Mouse (Mus musculus) spleen, postnatal 10 days (tissue): ENCODE measurements at regions not wholly inside any gene's neighbourhood (a gene's known extent, or its start where the extent isn't known, plus 50 kb on each side); places are given as distances from the start of the nearest gene placed in this dataset.

Experiments used
- DNase-seq, 2 experiments: peaks; one replicate each; pipeline ENCODE4 v3.0.0; 2021 to 2022; ENCODE audit warnings: low spot score in 2 of 2

DNA sequence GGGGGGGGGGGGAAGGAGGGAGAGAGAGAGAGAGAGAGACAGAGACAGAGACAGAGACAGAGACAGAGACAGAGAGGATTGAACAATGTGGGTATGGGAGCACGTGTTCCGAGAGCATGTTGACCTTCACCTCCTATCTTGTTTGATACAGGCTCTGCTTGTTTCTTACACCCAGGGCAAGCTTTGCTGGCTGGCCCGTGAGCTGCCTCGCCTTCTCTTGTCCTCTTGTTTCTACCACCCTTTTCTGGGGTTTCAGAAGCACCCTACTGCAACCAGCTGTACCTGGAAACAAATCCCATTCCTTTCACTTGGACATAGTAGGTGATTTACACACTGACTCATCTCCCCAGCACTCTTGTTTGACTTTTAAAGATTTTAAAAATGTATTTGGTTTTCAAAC is 516.0 kb upstream of the Mki67 start:
- DNase-seq, result no peak

DNA sequence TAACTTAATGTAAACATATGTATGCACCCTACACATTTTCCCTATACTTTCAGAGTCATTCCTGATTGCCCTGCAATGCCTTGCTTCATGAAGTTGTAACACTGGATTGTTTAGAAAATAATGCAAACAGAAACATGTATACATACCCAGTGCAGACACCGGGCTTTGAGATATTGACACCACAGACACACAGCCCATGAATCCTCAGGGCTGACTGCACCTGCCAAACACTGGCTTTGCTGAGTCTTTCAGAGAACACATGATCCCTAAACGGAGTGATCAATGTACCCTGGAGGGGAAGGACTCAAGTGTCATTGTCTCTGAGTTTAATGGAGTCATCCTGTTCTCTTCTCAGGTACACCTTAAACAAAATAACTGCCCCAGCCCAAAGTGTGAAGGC is 519.4 kb upstream of the Mki67 start:
- DNase-seq, result no peak

DNA sequence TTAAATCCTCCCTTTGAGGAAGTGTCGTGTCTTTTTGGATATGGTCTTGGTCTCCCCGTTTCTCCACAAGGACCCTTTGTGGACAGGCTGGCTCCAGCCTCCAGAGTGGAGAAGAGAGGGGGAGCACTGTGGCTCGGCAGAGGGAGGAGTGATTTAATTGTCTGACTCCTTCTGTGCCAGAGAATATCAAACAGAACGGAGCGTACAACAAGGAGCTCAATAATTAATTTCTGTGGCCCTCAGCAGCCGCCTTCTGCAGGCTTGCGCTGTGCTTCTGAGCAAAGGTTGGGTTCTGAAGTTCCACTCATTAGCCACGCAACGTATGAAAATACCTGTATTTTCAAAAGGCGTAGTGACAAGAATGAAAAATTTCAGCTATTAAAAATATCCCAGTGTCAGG is 520.2 kb upstream of the Mki67 start:
- no peak for DNase-seq

DNA sequence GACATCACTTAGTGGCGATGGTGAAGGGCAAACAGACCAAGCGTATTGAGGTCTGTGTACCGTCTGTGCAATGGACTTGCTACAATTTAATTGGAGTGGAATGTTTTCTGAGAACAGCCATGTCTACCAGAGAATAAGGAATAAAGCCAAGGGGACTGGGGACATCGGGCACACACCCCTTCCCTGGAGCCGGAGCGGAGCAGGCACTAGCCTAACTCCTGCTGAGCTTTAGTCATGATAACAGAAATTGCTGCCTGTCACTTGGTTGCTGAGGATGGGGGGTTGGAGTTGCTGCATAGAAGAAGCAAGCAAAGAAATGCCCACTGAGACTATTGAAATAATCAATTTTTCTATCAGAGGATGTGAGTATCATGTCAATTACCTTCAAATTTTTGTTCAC is 549.5 kb upstream of the Mki67 start:
- no peak for DNase-seq

DNA sequence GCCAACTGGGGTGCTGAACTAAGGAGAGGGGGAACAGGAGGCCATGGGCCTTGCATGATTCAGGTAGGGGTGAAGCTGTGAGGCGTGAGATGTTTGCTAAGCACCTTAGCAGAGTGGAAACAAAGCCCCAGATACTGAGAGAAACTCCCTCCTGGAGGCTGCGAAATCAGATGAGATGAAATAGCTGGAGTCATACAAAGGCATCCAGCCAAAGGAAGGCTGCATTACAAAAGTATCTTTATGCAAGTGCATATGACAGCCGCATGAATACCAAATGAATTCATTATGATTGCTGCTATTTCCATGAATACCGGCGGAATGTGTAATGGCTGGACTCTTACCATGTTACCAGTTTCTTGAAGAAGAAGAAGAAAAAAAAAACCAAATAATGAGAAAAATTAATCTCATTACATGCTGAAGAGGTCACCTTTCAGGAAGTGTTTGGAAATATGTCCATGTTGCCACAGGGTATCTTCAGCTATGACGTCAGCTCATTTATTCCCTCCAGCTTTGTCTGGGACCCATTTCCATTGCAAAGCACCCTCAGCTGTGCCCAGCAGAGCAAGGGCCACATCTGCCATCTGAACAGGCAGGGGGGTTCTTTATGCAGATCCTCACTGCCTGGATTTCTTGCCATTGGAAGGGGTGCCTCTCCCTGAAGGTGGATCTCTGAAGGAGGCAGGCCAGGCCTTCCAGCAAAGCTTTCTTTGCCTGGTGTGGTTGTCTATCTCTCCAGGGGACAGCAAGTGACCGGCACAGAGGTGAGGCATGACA is 551.7 kb upstream of the Mki67 start:
- no peak for DNase-seq

DNA sequence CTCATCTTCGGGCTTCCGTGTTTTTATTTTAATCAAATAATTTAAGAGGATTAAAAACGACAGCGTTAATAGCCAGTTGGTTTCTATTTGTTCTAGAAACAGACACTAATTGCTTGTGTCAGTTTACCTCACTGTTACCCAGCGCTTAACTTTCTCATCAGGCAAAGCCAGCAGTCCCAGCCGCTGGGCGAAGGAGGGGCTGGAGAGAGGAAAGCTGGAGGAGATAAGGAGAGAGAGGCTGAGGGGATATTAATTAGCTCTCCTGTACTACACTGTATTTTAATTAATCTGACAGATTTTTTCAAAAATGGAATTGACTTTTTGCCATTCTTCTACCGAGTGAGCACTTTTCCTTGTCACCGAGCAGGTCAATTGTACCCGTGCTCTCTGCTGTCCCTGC is 559.5 kb upstream of the Mki67 start:
- DNase-seq, result no peak

DNA sequence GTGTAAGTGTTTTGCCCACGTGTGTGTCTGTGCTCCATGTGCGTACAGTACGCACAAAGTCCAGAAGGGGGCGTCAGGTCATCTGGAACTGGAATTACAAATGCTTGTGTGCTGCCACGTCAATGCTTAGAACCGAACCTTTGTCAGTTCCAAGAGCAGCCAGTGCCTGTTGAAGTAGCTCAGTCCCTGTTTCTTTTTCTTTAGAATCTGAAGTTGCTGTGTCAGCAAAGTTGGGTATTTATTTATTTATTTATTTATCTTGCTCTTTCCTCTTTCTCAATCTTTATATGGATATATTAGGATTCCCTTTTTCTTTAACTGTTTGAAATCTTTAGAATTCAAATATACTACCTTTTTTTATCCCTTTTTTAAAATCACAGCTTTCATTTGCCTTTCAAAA is 567.6 kb upstream of the Mki67 start:
- no peak for DNase-seq

DNA sequence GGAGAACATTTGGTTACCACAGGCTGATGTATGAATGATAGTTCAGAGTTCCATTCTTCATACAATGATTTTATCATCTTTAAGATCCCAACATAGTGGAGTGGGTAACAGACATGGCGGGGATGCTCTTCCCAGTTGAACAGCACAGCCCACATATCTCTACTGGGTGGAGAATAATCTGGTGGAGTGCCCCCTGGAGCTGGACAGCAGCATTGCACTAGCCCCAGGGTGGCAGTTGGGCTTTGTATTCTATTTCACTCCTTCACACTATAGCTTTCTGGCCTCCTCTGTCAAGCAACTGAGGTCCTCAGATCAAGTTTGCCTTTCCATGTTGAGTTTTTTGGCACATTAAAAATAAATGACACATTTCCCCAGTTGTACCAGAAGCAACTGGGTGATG is 569.4 kb upstream of the Mki67 start:
- DNase-seq, result no peak

DNA sequence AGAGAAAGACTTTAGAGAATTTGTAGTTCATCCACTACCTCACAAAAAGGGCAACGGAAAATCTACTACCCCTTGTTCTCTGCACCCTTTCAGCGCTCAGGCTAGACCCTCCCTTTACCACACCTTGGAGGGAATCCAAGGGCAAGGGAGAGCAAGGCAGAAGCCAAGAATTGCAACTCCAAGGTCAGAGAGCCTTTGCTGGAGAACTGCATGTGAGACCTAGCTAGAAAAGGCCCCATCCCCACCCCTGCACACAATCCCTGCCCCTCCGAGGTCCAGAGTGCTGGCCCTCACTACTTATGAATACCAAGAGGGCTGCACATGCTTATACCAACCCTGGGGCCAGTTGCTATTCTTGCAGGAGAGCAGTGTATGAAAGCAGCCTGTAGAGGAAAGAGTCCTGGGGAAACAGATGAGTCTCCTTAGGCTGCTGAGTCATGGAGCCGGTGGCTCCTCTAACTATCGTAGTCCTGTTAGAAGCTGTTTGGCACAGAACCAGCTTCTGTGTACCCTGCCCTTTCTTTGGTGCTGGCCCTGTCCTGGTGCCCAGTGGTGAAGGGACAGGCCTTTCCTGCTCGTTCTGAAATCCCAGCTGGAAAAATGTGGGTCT is 577.5 kb upstream of the Mki67 start:
- no peak for DNase-seq

DNA sequence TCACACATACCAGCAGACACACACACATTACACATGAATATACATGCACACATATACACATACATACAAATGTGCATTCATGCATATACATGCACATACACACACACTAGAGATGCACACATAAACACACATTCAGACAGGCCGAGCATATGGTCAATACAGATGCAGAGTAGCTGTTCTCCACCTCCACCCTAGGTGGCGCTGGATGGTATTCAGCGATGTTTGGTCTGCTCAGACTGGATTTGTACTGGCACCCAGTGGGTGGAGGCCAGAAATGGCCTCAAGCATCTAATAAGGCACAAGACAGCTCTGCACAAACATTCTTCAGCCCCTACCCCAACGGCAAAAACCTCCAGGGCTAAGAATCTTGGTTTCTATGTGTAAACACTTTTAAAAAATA is 578.3 kb upstream of the Mki67 start:
- no peak for DNase-seq

DNA sequence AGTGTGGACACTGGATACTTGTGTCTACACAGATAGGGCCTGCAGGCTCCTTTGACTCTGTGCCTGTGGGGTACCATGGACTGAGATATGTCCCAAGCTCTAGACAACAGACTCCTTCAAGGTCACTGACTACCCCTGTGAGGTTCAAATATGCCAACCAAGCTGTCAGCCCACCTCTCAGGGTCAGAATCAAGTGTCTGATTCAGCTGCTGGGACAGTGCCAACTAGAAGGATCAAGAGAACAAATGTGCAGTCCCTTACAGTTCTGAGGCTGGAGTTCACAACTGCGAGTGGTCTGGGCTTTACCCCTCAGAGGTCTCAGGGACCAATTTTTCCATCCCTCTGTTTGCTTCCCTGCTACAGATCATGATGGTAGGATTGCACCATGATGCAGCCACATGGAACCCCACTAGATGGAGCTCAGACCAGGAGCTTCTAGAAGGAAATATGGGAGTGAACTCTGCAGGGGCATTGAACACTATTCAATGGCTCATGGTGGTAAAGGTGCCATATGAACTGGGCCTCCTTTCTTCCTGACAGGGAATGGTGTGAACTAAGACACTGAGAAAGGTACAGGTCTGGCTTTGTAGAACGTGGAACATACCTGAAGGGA is 581.8 kb upstream of the Mki67 start:
- DNase-seq, result no peak

DNA sequence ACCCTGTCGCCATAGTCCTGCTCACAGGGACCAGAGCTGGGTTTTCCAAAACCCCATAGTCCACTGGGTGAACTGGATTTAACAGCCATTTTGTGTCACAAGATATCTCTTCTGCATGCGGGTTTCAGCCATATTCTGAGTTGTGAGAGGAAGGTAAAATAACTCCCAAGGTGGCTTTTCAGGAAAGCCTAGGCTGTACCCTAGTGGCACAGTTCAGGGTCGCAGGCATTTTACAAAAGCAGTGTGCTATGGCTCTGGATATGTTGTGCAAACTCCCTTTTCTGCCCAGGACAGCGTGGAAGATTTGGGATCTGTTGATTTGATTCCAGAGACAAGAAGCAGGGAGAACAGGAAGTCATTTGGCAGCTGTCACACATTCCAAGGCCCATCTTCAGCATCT is 588.3 kb upstream of the Mgmt start:
- DNase-seq, result no peak

DNA sequence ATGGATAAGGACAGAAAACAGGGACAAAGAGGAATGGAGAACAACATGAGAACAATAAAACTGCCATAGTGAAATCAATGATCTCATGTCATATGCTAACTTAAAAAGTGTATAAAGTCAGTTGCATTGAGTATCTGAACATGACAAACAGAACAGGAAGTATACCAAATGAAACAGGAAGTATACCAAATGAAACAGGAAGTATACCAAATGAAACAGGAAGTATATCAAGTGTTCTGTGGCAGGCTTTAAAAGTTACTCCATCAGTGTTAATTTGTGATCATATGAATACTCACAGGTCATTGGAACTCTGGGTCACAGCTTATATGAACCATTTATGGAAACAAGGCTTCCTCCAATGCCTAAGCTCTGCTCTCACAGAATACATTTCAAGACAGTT is 585.6 kb upstream of the Mgmt start:
- DNase-seq, result no peak

DNA sequence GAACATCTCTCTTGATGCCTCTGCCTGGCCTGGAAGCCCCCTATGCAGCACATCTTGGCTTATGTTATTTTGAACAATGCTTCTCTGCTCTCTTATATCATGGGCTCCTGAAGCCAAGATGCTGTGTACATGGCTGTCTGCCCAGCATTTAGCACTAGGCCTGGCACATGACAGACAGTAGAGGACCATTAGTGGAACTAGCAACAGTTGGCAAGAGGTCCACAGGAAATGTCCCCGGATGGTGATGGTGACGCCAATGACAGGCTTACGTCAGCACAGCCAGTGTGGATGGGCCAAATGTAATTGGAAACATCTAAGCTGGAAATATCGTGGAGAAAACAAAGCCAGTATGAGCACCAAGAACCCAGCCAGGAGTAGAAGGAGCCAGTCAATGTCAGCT is 567.1 kb upstream of the Mgmt start:
- no peak for DNase-seq

DNA sequence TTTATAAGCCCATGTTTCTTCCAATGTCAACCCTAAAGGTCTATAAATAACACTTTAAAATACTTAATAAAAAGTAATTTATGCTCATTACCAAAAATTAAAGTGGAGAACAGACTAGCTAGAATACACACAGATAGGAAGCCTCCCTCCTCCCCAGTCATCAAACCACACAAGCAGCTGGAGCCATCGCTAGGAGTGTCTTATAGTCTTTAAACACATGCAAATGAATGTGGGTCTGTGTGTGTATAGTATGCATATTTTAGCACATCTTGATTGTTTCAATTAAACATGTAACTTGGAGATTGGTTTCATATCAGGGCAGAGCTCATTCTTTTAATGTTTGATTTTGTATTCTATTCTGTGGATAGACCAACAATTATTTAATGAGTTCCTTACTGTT is 564.0 kb upstream of the Mgmt start:
- no peak for DNase-seq

DNA sequence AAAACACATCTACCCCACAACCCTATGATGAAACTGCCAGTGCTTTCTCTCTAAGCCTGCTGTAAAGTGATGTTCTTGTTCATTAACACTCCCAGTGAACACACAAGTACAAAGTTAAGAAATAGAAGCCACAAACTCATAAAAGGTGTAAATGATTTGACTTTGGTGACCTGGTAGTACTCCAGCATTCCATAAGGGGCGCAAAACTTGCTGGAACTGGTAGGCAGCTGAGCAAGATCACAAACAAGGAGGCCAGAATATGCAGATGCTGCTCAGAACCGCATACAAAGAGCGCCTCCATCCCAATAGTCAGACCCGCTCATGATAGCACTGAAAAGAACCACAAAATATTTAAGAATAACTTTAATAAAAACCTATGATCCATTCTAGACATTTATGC is 561.6 kb upstream of the Mgmt start:
- no peak for DNase-seq

DNA sequence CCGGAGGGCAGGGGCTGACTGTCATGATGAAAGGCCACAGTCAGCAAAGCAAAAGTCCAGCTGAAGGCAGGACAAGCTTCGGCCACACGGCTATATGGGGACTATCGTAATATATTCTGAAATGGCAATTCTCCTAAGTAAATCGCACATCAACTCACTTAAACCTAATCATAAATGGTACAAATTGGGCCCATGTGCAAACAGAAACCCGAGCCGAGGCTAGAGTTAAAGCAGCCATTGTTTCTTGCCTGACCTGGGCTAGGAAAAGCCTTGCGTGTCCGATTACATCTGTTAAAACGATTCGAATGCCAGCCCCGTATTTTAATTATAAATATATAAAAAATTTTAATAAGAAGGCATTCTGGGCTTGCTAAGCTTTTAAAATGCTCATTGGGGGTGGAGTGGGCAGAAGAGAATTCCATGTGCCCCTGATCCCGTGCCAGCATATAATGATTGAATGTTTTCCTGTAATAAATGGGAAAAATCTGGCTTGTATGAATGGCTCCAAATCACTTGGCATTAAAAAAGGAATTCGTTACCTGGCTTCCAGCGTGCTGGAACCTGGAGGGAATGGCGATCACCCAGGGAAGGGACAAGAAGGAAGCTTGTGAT is 552.7 kb upstream of the Mgmt start:
- no peak for DNase-seq

DNA sequence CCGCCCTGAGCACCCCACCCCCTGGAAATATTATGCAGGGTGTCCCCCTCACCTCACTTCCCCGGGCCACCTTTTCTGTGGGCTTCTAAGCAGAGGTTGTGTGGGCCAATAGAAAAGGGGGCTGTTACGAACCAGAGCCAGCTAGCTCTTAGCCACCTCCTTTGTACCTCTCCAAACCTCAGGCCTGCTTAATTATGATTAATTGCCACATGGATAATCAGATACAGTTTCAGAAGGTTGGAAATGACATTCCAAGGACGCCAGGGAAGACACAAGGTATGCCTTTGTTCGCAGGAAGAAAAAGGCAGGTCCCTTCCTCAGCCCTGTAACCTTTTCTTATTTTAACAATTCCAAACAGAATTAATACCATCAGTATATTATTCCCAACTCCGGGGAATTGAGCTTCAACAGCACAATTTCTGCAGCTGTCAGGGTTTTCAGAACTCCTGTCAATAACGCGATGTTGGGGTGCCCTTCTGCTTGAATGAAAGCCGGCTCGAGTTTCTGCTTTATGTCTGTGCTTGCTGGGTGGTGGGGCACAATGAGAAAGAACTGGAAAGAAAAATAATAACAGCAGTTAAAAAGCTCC is 552.1 kb upstream of the Mgmt start:
- DNase-seq, result no peak

DNA sequence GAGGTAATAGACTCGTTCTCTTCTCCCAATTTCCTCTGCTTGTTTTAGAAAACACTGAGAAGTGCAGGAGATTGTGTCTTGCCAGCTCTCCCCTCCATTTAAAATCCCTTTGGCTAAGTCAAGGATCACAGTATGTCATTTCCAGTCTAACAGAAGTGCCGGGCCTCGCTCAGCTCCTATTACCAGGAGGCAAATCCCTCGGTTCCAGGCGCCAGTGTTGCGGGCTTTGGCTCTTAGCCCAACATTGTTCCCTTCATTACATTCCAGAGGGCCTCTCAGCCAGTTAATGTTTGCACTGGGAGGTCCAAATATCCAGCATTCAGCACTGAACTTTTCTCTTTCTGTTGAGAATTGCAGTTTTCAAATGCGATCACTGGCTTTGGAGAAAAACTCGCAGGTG is 551.6 kb upstream of the Mgmt start:
- DNase-seq, result no peak

DNA sequence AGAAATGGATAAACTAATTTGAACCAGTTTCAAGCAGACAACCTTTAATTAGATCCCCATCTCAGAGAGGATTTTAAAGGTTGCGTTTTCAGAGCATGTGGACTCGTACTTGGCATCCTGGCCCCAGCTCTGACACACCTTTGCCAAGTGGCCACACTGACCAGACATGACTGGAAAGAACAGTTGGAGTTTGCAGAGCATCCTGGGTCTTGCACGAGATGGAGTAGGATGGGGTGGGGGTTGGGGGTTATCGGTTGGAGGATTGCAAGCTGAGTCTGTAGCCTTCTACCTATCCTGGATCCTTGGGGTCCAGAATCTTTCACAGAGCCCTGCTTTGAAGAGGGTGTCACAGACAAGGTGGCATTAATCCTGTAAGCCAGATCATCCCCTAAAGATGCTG is 550.9 kb upstream of the Mgmt start:
- no peak for DNase-seq

DNA sequence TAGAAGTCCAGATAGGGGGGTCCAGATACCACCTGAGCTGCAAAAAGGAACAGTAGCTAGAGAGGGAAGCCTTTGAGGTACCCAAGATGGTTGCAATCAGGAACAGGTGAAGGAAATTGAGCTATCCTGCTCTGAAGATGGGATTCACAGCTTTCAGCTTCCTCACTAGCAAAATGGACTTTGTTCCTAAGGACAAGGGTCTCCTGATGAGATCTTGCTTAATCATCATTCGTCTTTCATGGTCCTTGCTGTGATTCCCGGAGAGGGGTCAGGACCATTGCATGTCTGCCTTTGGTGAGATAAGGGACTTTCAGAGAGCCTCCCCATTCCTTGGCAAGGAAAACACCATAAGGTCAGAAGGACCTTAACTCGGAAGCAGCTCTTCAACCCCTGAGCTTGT is 549.4 kb upstream of the Mgmt start:
- DNase-seq, result no peak

DNA sequence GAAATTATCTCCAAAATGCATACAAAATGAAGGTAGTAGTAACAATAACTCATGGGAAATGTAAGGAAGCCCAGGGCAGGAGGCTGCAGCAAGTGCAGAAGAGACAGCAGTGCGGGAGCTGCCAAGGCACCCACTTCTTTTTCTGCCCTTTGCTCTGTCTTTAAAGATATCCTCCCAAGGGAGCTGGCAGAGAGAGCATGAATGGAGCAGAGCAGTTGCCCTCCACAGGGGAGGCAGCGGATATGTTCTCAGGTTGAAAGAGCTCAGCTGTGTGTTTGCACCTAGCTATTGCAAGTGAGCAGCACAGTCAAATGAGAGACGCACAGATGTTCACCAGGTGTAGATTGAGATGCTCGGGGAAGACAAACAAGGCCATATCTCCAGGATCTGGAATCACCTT is 547.9 kb upstream of the Mgmt start:
- DNase-seq, result no peak

DNA sequence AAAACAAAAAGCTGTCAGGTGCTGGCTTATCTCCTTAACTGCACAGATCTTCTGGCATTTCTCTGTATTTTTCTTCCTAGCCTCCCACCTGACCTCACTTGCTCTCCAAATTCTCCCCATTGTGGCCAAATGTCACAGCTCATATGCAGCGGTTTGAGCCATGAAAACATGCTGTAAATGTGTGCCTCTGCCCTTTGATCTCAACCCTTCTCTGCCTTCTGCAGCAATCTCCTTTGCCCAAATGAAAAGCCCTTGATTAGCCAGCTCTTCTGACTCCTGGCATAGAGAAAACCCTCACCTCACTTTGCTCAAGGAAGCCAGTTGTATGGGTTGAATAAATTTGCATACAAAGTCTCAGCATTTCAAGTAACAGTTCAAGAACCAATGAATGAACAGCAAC is 546.1 kb upstream of the Mgmt start:
- no peak for DNase-seq
